Mouse (Mus musculus) liver, embryonic 14.5 days (tissue): ENCODE results near the gene Ppp1r14b. TPM values are rescaled to one million over a fixed set of nuclear protein-coding genes. Genes with fewer than 3 reads are reported as not detected.

Experiments
- ATAC-seq: fragments of 200-750 bp; cut with Nextera tagmentation; 2 replicates; pipeline ENCODE4 v1.8.0; 2017; ENCODE audit warnings: moderate number of reproducible peaks, mild to moderate bottlenecking, moderate library complexity; ENCODE audit not compliant: insufficient read depth
- DNase-seq, 3 experiments: peaks; one replicate each; pipeline ENCODE4 v3.0.0-alpha.2; 2012 to 2013; ENCODE audit warnings: low read depth in 3 of 3, low spot score in 3 of 3
- H3K27ac ChIP-seq: fragments of 300-500 bp; sonication (generic); 2 replicates; pipeline ENCODE4 v1.5.1; 2014; ENCODE audit warnings: moderate library complexity, mild to moderate bottlenecking, control low read depth, inconsistent platforms
- H3K27me3 ChIP-seq: fragments of 300-500 bp; sonication (generic); 2 replicates; pipeline ENCODE4 v1.6.1; 2014; ENCODE audit warnings: mild to moderate bottlenecking, low read length, moderate library complexity; ENCODE audit not compliant: control insufficient read depth, insufficient read depth
- H3K36me3 ChIP-seq: fragments of 300-500 bp; sonication (generic); replicated peaks from 2 replicates; pipeline ENCODE4 v1.6.1; 2014; ENCODE audit warnings: low read depth; ENCODE audit not compliant: control insufficient read depth, insufficient read depth
- H3K4me1 ChIP-seq, 2 experiments: fragments of 200-500 bp in 1 of 2; fragments of 300-500 bp in 1 of 2; sonication (generic) in 1 of 2; replicated peaks; 2 replicates each; pipeline ENCODE4 v1.6.1; 2012 to 2014; ENCODE audit warnings: antibody characterized with exemption in 1 of 2, inconsistent platforms in 1 of 2, low read length in 1 of 2; ENCODE audit not compliant: control insufficient read depth in 2 of 2, insufficient read depth in 2 of 2
- H3K4me2 ChIP-seq: fragments of 300-500 bp; sonication (generic); 2 replicates; pipeline ENCODE4 v1.6.1; 2014; ENCODE audit warnings: low read depth, mild to moderate bottlenecking, control low read depth, moderate library complexity
- H3K4me3 ChIP-seq, 2 experiments: fragments of 200-500 bp in 1 of 2; fragments of 300-500 bp in 1 of 2; sonication (generic) in 1 of 2; 2 replicates each; pipeline ENCODE4 v1.5.1; 2012 to 2014; ENCODE audit warnings: low read depth in 2 of 2, low read length in 2 of 2, mild to moderate bottlenecking in 2 of 2, control low read depth in 1 of 2, inconsistent platforms in 1 of 2, moderate library complexity in 1 of 2; ENCODE audit not compliant: insufficient read depth in 1 of 2
- H3K9ac ChIP-seq: fragments of 300-500 bp; sonication (generic); replicated peaks from 2 replicates; pipeline ENCODE4 v1.6.1; 2014; ENCODE audit warnings: mild to moderate bottlenecking, control low read depth, moderate library complexity
- H3K9me3 ChIP-seq: fragments of 300-500 bp; sonication (generic); 2 replicates; pipeline ENCODE4 v1.6.1; 2016; ENCODE audit warnings: low read length, mixed read lengths; ENCODE audit not compliant: control insufficient read depth
- CTCF ChIP-seq: IDR thresholded peaks from 2 replicates; pipeline ENCODE4 v1.5.1; 2016; ENCODE audit warnings: antibody characterized with exemption, low read depth, control low read depth
- EP300 ChIP-seq: IDR thresholded peaks from 2 replicates; pipeline ENCODE4 v1.6.1; 2016; ENCODE audit warnings: antibody characterized with exemption, low read depth
- WGBS: fragments of 180-500 bp; shearing (Covaris S2); extraction: QIAGEN DNeasy Blood & Tissue Kit; methylation state at CpG from one replicate; pipeline ENCODE4 v1.1.7; 2014; ENCODE audit not compliant: insufficient replicate concordance; 5-methylcytosine and 5-hydroxymethylcytosine counted together
- polyA plus RNA-seq, 2 experiments: library from polyadenylated mRNA; depleted of rRNA in 1 of 2; stranded (reverse) in 1 of 2; unstranded in 1 of 2; fragments of >200 nt; fragmentation: Nextera tagmentation in 1 of 2; extraction: Ambion mirVana in 1 of 2; gene quantifications; 2 replicates each; pipeline versions ENCODE4 v1.2.1 to v1.2.3; 2012 to 2014

The Ppp1r14b gene
- polyA plus RNA-seq, 2 experiments = 69.6 to 74.0 TPM

- H3K36me3 ChIP-seq = no peaks in the 10 kb centered on the region
- H3K4me2 ChIP-seq = no peak overlapping the region
- no peak overlapping the region for H3K9ac ChIP-seq
- no peak overlapping the region for H3K4me3 ChIP-seq
- no peaks in the 10 kb centered on the region for H3K9me3 ChIP-seq
- H3K4me1 ChIP-seq = peaks cover 3 to 8% of the 10 kb centered on the region in 2 experiments
- H3K27me3 ChIP-seq = no peaks in the 10 kb centered on the region
- DNase-seq (no peak), ATAC-seq (no peak)
- TF ChIP-seq EP300 (no peak), CTCF (no peak)
- H3K27ac ChIP-seq = no peak overlapping the region
- 84% methylated on average over 6 of the region's 6 CpGs for WGBS
These were observed 31.1 kb upstream of the Ppp1r14b start for GRCm38 (mm10) chr19:6943709-6944108.

DNA sequence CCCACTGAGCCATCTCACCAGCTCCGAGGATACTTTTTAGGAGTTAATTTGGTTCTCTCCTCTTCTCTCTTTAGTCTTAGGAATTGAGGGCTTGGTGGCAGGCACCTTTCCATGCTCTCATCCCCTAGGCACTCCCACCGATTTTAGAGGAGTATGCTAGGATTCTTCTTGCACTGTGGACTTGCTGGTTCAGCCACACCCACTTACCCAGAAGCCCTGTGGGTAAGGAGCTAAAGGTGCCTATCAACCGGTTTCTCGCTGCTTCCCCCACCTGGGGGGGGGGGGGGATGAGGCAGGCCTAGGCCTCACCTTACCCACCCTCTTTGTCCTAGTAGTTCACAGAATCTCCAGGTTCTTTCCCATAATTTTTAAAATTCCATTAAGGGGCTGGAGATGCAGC lies 27.0 kb upstream of the Ppp1r14b start:
- TF ChIP-seq EP300 (no peak), CTCF (no peak)
- H3K27me3 ChIP-seq = no peaks in the 10 kb centered on the region
- no peak overlapping the region for H3K27ac ChIP-seq
- H3K4me2 ChIP-seq = no peak overlapping the region
- ATAC-seq = no peak
- WGBS = 50% methylated on average over 4 of the region's 4 CpGs
- H3K4me1 ChIP-seq = peaks cover 11 to 20% of the 10 kb centered on the region in 2 experiments
- H3K4me3 ChIP-seq = no peak overlapping the region
- H3K36me3 ChIP-seq = no peaks in the 10 kb centered on the region
- no peak overlapping the region for H3K9ac ChIP-seq
- no peak for DNase-seq
- no peaks in the 10 kb centered on the region for H3K9me3 ChIP-seq

DNA sequence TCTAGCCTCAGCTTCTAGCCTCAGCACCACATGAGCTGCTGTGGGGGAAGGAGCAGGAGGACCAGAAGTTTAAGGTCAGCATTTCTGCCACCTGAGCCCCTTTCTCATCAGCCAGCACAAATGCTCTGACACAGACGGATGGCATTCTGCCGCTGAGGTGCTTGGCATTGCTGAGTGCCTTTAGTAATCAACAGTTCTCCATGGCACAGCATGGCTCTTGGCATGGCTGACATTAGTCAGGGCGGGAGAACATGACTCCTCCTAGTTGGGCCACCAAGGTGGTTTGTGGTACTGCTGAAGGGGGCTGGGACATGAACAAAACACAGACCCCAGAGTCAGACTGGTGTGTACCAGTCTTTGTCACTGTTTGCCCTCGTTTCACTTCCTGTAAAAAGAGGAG lies 26.6 kb upstream of the Ppp1r14b start:
- ATAC-seq (no peak), DNase-seq (no peak)
- no peaks in the 10 kb centered on the region for H3K27me3 ChIP-seq
- H3K9me3 ChIP-seq = no peaks in the 10 kb centered on the region
- TF ChIP-seq CTCF = no peak
- TF ChIP-seq EP300 = no peak
- no peak overlapping the region for H3K27ac ChIP-seq
- no peaks in the 10 kb centered on the region for H3K36me3 ChIP-seq
- WGBS = 71% methylated on average over 4 of the region's 4 CpGs
- peaks cover 13 to 19% of the 10 kb centered on the region in 2 experiments for H3K4me1 ChIP-seq
- H3K4me2 ChIP-seq = no peak overlapping the region
- H3K9ac ChIP-seq = no peak overlapping the region
- no peak overlapping the region for H3K4me3 ChIP-seq

- Histone ChIP-seq H3K27ac (no peak overlapping the region), H3K4me2 (no peak overlapping the region), H3K36me3 (no peaks in the 10 kb centered on the region), H3K27me3 (no peaks in the 10 kb centered on the region), H3K9me3 (no peaks in the 10 kb centered on the region), H3K4me1 (peaks cover 13 to 19% of the 10 kb centered on the region in 2 experiments), H3K9ac (no peak overlapping the region), H3K4me3 (no peak overlapping the region)
- no peak for DNase-seq
- WGBS = 75% methylated on average over 5 of the region's 5 CpGs
- no peak for ATAC-seq
- TF ChIP-seq EP300 (no peak), CTCF (no peak)
These were observed 25.2 kb upstream of the Ppp1r14b start for GRCm38 (mm10) chr19:6949532-6949931.

DNA sequence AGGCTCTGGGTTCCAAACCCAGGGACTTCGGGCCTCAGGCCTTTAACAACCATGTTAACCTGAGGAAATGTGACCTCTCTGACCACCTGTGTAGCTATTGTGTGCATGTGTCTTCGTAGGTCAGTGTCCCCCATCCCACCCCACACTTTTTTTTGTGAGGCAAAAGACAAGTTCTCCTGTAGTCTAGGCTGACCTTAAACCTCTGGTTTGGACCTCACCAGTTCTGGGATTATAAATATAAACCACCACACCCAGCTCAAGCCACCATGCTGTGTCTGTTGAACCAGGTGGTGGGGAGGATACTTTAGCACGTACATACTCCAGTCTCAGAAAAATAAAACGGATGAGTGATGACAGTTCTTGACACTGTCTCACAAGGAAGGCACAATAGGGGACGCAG lies 24.8 kb upstream of the Ppp1r14b start:
- Histone ChIP-seq H3K36me3 (no peaks in the 10 kb centered on the region), H3K4me2 (peak overlapping the region; percentile 96), H3K4me3 (peak overlapping the region in 1 of 2 experiments; percentile 70; a peak in 2 of 4 replicates), H3K27me3 (no peaks in the 10 kb centered on the region), H3K9me3 (no peaks in the 10 kb centered on the region), H3K9ac (no peak overlapping the region), H3K4me1 (peaks cover 13 to 19% of the 10 kb centered on the region in 2 experiments), H3K27ac (no peak overlapping the region)
- DNase-seq (no peak), ATAC-seq (no peak)
- no peak for TF ChIP-seq CTCF
- no peak for TF ChIP-seq EP300
- 63% methylated on average over 5 of the region's 5 CpGs for WGBS
